Mouse (Mus musculus) stomach, embryonic 14.5 days (tissue): ENCODE data around the gene Cntn2. TPM values are rescaled to one million over a fixed set of nuclear protein-coding genes. Genes with fewer than 3 reads are reported as not detected.
"Not testable (repeated sequence)": the region's sequence is repeated elsewhere in the genome, so short reads cannot be mapped to it uniquely, and the experiment has no call there.

Experiments used
- ATAC-seq: fragments of 200-750 bp; cut with Nextera tagmentation; 2 replicates; pipeline ENCODE4 v1.8.0; 2017; ENCODE audit warnings: low read depth, moderate TSS enrichment; ENCODE audit not compliant: insufficient number of reproducible peaks, insufficient read depth, low FRiP score
- H3K27ac ChIP-seq: fragments of 300-500 bp; sonication (generic); 2 replicates; pipeline ENCODE4 v1.5.1; 2014; ENCODE audit warnings: mild to moderate bottlenecking, low read length, moderate library complexity, mixed read lengths
- H3K27me3 ChIP-seq: fragments of 300-500 bp; sonication (generic); 2 replicates; pipeline ENCODE4 v1.6.1; 2014; ENCODE audit warnings: low read length, control low read depth, mixed read lengths; ENCODE audit not compliant: control insufficient read depth, insufficient read depth
- H3K36me3 ChIP-seq: fragments of 300-500 bp; sonication (generic); 2 replicates; pipeline ENCODE4 v1.6.1; 2014; ENCODE audit warnings: mild to moderate bottlenecking, control low read depth, low read length, moderate library complexity, mixed read lengths; ENCODE audit not compliant: control insufficient read depth, insufficient read depth
- H3K4me1 ChIP-seq: fragments of 300-500 bp; sonication (generic); 2 replicates; pipeline ENCODE4 v1.6.1; 2014; ENCODE audit warnings: low read length, control low read depth, mixed read lengths; ENCODE audit not compliant: control insufficient read depth, insufficient read depth
- H3K4me2 ChIP-seq: fragments of 300-500 bp; sonication (generic); replicated peaks from 2 replicates; pipeline ENCODE4 v1.6.1; 2014; ENCODE audit warnings: low read depth, low read length, control low read depth
- H3K4me3 ChIP-seq: fragments of 300-500 bp; sonication (generic); 2 replicates; pipeline ENCODE4 v1.5.1; 2014; ENCODE audit warnings: low read depth, low read length, control low read depth
- H3K9ac ChIP-seq: fragments of 300-500 bp; sonication (generic); replicated peaks from 2 replicates; pipeline ENCODE4 v1.6.1; 2014; ENCODE audit warnings: low read depth, mild to moderate bottlenecking, control low read depth, low read length, moderate library complexity, mixed read lengths
- H3K9me3 ChIP-seq: fragments of 300-500 bp; sonication (generic); 2 replicates; pipeline ENCODE4 v1.6.1; 2016; ENCODE audit warnings: low read depth, low read length, control low read depth; ENCODE audit not compliant: control insufficient read depth
- WGBS: fragments of 180-500 bp; shearing (Covaris S2); extraction: QIAGEN DNeasy Blood & Tissue Kit; methylation state at CpG from one replicate; pipeline ENCODE4 v1.1.7; 2014; 5-methylcytosine and 5-hydroxymethylcytosine counted together
- polyA plus RNA-seq: library from polyadenylated mRNA; unstranded; fragments of >200 nt; fragmentation: Nextera tagmentation; extraction: Ambion mirVana; gene quantifications from 2 replicates; pipeline ENCODE4 v1.2.1, GENCODE M21; 2014

Cntn2 gene
- polyA plus RNA-seq, 1 experiment from 2014 or later, result 0.67 TPM

DNA sequence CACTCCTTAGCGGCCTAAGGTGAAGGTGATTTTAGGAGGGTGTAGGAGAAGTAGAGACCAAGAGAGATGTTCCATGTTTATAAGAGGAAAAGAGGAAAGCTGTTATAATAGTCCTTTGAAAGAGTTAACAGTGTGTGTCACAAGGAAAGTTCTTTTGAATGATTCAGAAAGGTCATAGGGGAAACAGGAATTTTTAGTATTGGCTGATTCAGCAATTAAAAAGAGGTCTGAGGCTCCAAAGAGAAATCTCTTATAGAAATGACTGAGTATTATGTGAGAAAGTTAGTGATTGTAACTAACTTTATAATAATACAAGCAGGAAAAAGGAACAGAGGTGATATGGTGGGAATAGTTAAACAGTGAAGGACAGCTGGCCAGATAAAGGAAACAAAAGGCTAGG lies 63.6 kb downstream of the Cntn2 start:
- Histone ChIP-seq H3K4me1 (peaks cover 7% of the 10 kb centered on the region; the same call in 1 of the 2 replicates), H3K27ac (no peak overlapping the region), H3K9me3 (no peaks in the 10 kb centered on the region), H3K4me2 (no peak overlapping the region), H3K9ac (no peak overlapping the region), H3K36me3 (peaks cover 1% of the 10 kb centered on the region; the same call in 1 of the 2 replicates), H3K4me3 (no peak overlapping the region), H3K27me3 (no peaks in the 10 kb centered on the region)
- no peak for ATAC-seq
- 94% methylated on average over 1 of the region's 1 CpGs for WGBS

DNA sequence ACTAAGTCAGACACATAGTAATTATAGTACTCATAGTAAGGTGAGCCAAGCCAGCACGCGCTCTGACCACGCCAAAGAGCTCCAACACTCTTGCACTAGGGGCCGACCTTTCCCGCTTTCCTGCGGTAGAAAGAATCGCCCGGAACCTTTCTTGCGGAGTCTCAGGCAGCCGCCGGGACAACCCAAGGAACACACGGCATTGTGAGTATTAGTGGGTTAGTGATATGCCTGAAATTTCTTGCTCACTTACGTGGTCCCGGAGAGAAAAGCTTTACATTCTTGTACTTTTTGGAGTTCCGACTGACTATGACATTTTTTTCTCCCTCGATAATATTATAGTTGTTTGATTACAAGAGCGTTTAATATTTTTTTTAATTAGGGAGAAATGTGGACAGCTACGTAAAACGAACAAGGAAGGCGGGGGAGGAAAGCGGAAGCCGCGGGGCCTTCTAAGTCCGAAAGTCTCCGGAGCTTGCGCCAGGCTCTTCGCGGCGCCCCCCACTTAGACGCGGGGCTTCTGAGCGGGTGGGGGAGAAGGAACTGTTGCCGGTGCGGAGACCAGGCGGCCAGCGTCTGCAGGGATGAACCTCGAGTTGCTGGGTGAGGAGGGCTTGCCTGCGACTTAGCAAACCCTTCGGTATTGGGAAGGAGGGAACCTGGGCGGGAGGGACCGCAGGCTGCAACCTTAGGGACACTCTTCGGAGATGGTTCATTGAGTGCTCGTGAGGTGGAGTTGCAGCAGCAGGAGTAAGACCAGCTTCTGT lies 65.9 kb downstream of the Cntn2 start, which contains the start of gene Rbbp5:
Gene Rbbp5, plus strand, starts transcription at position 438 of the 764 bp plus-strand sequence.
- peak within 1 kb of the TSS; percentile 41; the same call in 1 of the 2 replicates for H3K27ac ChIP-seq
- under 1% methylated on average over 43 of the region's 43 CpGs for WGBS
- ATAC-seq, result peak; percentile 91
- peaks cover 7% of the 10 kb centered on the region; the same call in 1 of the 2 replicates for H3K4me1 ChIP-seq
- peak within 1 kb of the TSS; percentile 74 for H3K9ac ChIP-seq
- H3K4me2 ChIP-seq, result peak within 1 kb of the TSS; percentile 81
- H3K36me3 ChIP-seq, result no peaks in the 10 kb centered on the region
- peak within 1 kb of the TSS; percentile 77 for H3K4me3 ChIP-seq
- no peaks in the 10 kb centered on the region for H3K9me3 ChIP-seq
- H3K27me3 ChIP-seq, result no peaks in the 10 kb centered on the region

DNA sequence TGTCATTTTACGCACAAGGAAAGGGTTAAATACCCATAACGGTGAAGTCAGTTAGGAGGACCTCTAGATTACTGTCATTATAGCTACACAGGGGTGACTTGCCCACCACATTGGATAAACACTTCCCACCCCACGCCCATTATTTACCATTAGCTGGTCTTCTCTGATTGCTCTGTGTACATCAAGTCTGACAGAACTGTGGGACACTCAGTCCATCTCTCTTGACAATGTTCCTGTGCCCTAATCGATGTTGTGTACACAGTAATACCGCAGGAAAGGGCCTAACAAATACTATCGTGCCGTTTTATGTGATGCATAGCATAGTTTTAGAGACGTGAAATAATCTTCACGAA lies 66.5 kb downstream of the Cntn2 start:
- 6% methylated on average over 9 of the region's 9 CpGs for WGBS
- H3K27ac ChIP-seq, result no peak overlapping the region

DNA sequence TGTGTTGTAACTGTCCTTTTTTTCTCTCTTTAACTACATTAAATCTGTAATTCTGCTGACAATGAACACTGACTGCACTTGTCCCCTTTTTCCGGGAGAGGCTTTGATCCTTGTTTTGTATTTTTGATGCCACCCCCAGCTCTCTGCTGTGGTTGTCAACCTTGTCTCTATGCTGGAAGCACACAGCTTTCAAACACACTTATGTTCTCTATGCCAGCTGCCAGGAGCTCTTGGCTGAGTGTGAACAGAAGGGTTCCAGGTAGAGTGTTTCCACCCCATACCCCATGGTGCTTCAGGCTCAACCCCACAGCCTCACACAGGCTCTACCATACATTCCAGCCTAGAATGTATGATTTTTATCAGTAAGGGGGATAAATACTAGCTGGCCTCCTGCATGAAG lies 68.6 kb downstream of the Cntn2 start:
- Histone ChIP-seq H3K27me3 (no peaks in the 10 kb centered on the region), H3K4me2 (no peak overlapping the region), H3K9ac (no peak overlapping the region), H3K4me3 (no peak overlapping the region), H3K27ac (no peak overlapping the region), H3K4me1 (peaks cover 7% of the 10 kb centered on the region; the same call in 1 of the 2 replicates), H3K36me3 (no peaks in the 10 kb centered on the region), H3K9me3 (no peaks in the 10 kb centered on the region)
- 69% methylated on average over 1 of the region's 1 CpGs for WGBS
- ATAC-seq, result no peak

More for the DNA sequence above, 66.5 kb downstream of the Cntn2 start:
- Histone ChIP-seq H3K36me3 (no peaks in the 10 kb centered on the region), H3K27me3 (no peaks in the 10 kb centered on the region), H3K4me2 (peak overlapping the region; percentile 81), H3K9ac (peak overlapping the region; percentile 74), H3K9me3 (no peaks in the 10 kb centered on the region), H3K4me1 (peaks cover 7% of the 10 kb centered on the region; the same call in 1 of the 2 replicates), H3K4me3 (peak overlapping the region; percentile 77)
- peak; percentile 39; the same call in 1 of the 2 replicates for ATAC-seq

GRCm38 (mm10) chr1:132472537-132472936 lies 70.5 kb downstream of the Cntn2 start:
- 55% methylated on average over 5 of the region's 5 CpGs for WGBS
- H3K9me3 ChIP-seq, result no peaks in the 10 kb centered on the region
- no peaks in the 10 kb centered on the region for H3K27me3 ChIP-seq
- H3K9ac ChIP-seq, result no peak overlapping the region
- no peaks in the 10 kb centered on the region for H3K36me3 ChIP-seq
- no peaks in the 10 kb centered on the region for H3K4me1 ChIP-seq
- no peak overlapping the region for H3K4me2 ChIP-seq
- ATAC-seq, result no peak
- no peak overlapping the region for H3K4me3 ChIP-seq
- H3K27ac ChIP-seq, result no peak overlapping the region

DNA sequence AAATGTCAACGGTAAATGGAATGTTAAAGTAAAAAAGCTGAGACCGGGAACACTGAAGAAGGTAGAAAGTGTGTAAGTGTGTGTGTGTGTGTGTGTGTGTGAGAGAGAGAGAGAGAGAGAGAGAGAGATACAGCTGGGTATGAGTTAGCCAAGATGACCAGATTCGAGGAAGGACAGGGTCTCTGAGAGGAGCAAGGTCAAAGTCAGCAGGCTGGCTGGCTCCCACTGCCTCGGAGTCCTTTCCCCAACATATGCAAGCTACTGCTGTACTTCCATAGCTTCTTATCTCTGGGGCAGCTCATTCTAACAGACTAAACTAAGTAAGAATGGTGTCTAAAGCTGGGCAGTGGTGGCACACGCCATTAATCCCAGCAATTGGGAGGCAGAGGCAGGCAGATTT lies 71.6 kb downstream of the Cntn2 start:
- Histone ChIP-seq H3K4me1 (no peaks in the 10 kb centered on the region), H3K4me2 (no peak overlapping the region), H3K36me3 (no peaks in the 10 kb centered on the region), H3K9me3 (no peaks in the 10 kb centered on the region), H3K4me3 (no peak overlapping the region), H3K27ac (no peak overlapping the region), H3K27me3 (no peaks in the 10 kb centered on the region), H3K9ac (no peak overlapping the region)
- no peak for ATAC-seq
- WGBS, result 89% methylated on average over 5 of the region's 5 CpGs

DNA sequence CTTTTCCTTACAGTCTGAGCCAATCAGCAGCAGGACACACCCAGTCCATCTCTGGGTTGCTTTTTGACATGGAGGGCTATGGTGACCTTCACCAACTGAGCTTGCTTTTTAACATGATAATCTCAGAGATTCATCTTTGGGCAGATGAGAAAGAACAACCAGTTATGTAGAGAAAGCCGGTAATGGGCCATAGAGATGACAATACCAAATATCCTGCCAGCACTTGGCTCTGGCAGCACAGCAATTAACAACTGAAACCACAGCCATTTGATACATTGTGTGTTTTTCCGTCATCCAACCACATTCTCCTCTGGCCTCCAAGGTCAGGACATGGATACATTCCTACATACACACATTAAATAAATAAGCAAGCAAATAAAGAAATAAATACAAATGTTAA lies 72.0 kb downstream of the Cntn2 start:
- H3K4me1 ChIP-seq, result no peaks in the 10 kb centered on the region
- no peak overlapping the region for H3K4me2 ChIP-seq
- no peaks in the 10 kb centered on the region for H3K36me3 ChIP-seq
- H3K27me3 ChIP-seq, result no peaks in the 10 kb centered on the region
- no peaks in the 10 kb centered on the region for H3K9me3 ChIP-seq
- H3K9ac ChIP-seq, result no peak overlapping the region
- ATAC-seq, result no peak
- H3K4me3 ChIP-seq, result no peak overlapping the region
- WGBS, result 90% methylated on average over 2 of the region's 2 CpGs
- no peak overlapping the region for H3K27ac ChIP-seq

DNA sequence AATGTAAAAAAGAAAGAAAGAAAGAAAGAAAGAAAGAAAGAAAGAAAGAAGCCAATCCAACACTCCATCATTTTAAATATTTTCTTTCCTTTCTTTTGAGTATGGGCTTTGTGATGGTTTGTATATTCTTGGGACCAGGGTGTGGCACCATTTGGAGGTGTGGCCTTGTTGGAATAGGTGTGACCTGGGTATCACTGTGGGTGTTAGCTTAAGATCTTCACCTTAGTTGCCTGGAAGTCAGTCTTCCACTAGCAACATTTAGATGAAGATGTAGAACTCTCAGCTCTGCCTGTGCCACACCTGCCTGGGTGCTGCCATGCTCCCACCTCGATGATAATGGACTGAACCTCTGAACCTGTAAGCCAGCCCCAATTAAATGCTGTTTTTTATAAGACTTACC lies 73.0 kb downstream of the Cntn2 start:
- H3K27me3 ChIP-seq, H3K4me2 ChIP-seq, H3K4me1 ChIP-seq, H3K4me3 ChIP-seq, H3K9ac ChIP-seq, ATAC-seq, H3K9me3 ChIP-seq, H3K36me3 ChIP-seq, H3K27ac ChIP-seq: not testable (repeated sequence)
- WGBS, result 85% methylated on average over 1 of the region's 1 CpGs
